Comparison of ENCODE assay signal across 8 mouse cellular contexts in genomic region chr16:21995304-21995703, GRCm38 (mm10). TPM values are rescaled to one million over a fixed set of nuclear protein-coding genes. Genes with fewer than 3 reads are reported as not detected.
DNase-seq lines count a peak whose midpoint lies in the region; ATAC-seq and TF ChIP-seq lines count a peak whose summit lies in the region.

Liph (minus strand) TSS chr16:21995663.

- 0 out of 2 replicates have a peak, but pooled peaks cover 4% of the 10 kb centered on the region for H3K27me3 ChIP-seq in heart, embryonic 13.5 days (replicated peaks)
- no peaks in the 10 kb centered on the region for H3K27me3 ChIP-seq in kidney, postnatal 0 days (ENCODE audit: insufficient read depth, low read length)

- peak within 1 kb of the TSS; percentile 27 for H3K4me3 ChIP-seq in brown adipose tissue, adult 24 weeks (ENCODE audit: insufficient read depth, low read depth, low read length)
- peak within 1 kb of the TSS; percentile 21 for H3K4me3 ChIP-seq in heart, embryonic 13.5 days
- H3K4me3 ChIP-seq in kidney, postnatal 0 days (replicated peaks; ENCODE audit: low read depth, low read length), result peak within 1 kb of the TSS; percentile 13; the same call in 1 of the 2 replicates

- no peak for TF ChIP-seq CTCF in kidney, postnatal 0 days (IDR thresholded peaks at IDR 0.05; ENCODE audit: low read depth)

- no peak within 1 kb of the TSS for H3K27ac ChIP-seq in brown adipose tissue, adult 24 weeks (replicated peaks; ENCODE audit: low read depth, low read length)
- H3K27ac ChIP-seq in heart, embryonic 13.5 days (replicated peaks), result no peak within 1 kb of the TSS
- no peak within 1 kb of the TSS for H3K27ac ChIP-seq in kidney, postnatal 0 days

- H3K4me1 ChIP-seq in brown adipose tissue, adult 24 weeks (ENCODE audit: control insufficient read depth, insufficient read depth, insufficient read length, low read length), result no peaks in the 10 kb centered on the region
- H3K4me1 ChIP-seq in heart, embryonic 13.5 days, result peaks cover 19% of the 10 kb centered on the region
- H3K4me1 ChIP-seq in kidney, postnatal 0 days (replicated peaks; ENCODE audit: insufficient read depth, low read length), result no peaks in the 10 kb centered on the region

- H3K36me3 ChIP-seq in heart, embryonic 13.5 days, result no peaks in the 10 kb centered on the region
- H3K36me3 ChIP-seq in kidney, postnatal 0 days (ENCODE audit: insufficient read depth, low read length), result no peaks in the 10 kb centered on the region

- H3K4me2 ChIP-seq in heart, embryonic 13.5 days, result peak within 1 kb of the TSS; percentile 66
- H3K4me2 ChIP-seq in kidney, postnatal 0 days (ENCODE audit: low read length), result peak within 1 kb of the TSS; percentile 55

- whole genome bisulfite sequencing in heart, embryonic 13.5 days, result 13% methylated on average over 16 of the region's 16 CpGs
- WGBS in kidney, postnatal 0 days, result 3% methylated on average over 16 of the region's 16 CpGs

- H3K9ac ChIP-seq in heart, embryonic 13.5 days, result peak within 1 kb of the TSS; percentile 51; the same call in 1 of the 2 replicates
- H3K9ac ChIP-seq in kidney, postnatal 0 days (ENCODE audit: low read depth, low read length), result no peak within 1 kb of the TSS

- H3K9me3 ChIP-seq in heart, embryonic 13.5 days, result no peaks in the 10 kb centered on the region
- no peaks in the 10 kb centered on the region for H3K9me3 ChIP-seq in kidney, postnatal 0 days (replicated peaks; ENCODE audit: low read length)

- ATAC-seq in heart, embryonic 13.5 days (ENCODE audit: extremely low read depth, insufficient number of reproducible peaks, low FRiP score, low TSS enrichment), result no peak
- no peak for ATAC-seq in kidney, postnatal 0 days (replicated peaks; ENCODE audit: low FRiP score, low read depth)

- peak; percentile 91 for DNase-seq in ES-CJ7 (ENCODE audit: low read depth, low spot score)
- DNase-seq in kidney, postnatal 0 days (ENCODE audit: low spot score), result peak; percentile 51
- peak; percentile 45 for DNase-seq in lung, postnatal 10 days
- DNase-seq in spleen, postnatal 36 days (ENCODE audit: low spot score in 2 of 2), result peak; percentile 7 to 22
- no peak for DNase-seq in cerebellum, adult 9-10 months
- no peak for DNase-seq in layer of hippocampus, adult 9-11 months

RNA-seq across cellular contexts. Expression of gene Liph, which starts in this region (rescaled TPM):
- not detected in 2 replicates for polyA plus RNA-seq in brown adipose tissue, adult 24 weeks (2012; ENCODE audit: insufficient read depth, insufficient read length, missing spikeins)
- polyA plus RNA-seq in heart, embryonic 13.5 days (2015; fragmentation: Nextera tagmentation; extraction: Ambion mirVana), result 0.07 and 0.41 TPM in 2 replicates
- polyA plus RNA-seq in kidney, postnatal 0 days (2015; fragmentation: Nextera tagmentation; extraction: Ambion mirVana), result 0.99 and 1.0 TPM in 2 replicates

Comparison
In these comparisons a context has a peak if more than half of its experiments do, and no peak if none do; other contexts are left out.
1. DNase-seq: peak in ES-CJ7 (single experiment), kidney, postnatal 0 days (single experiment), lung, postnatal 10 days (single experiment) and spleen, postnatal 36 days (2 of 2); none in cerebellum, adult 9-10 months (single experiment) and layer of hippocampus, adult 9-11 months (single experiment).
2. Peak in every context shown above with its lines, with median percentiles within 50 percentile points of each other: H3K4me3 ChIP-seq.